Mouse (Mus musculus) CH12.LX (cell line): ENCODE data around the gene 4930453N24Rik. TPM values are rescaled to one million over a fixed set of nuclear protein-coding genes. Genes with fewer than 3 reads are reported as not detected.

ENCODE experiments used
- DNase-seq: peaks from one replicate; pipeline ENCODE4 v3.0.0-alpha.2; 2013; ENCODE audit errors: extremely low read depth
- H3K27ac ChIP-seq: 2 replicates; pipeline ENCODE4 v1.5.1; 2012; ENCODE audit warnings: low read depth, mild to moderate bottlenecking, control low read depth, moderate library complexity; ENCODE audit not compliant: insufficient read depth
- H3K27me3 ChIP-seq: replicated peaks from 2 replicates; pipeline ENCODE3; 2012; ENCODE audit warnings: inconsistent platforms
- H3K36me3 ChIP-seq, 2 experiments: replicated peaks in 1 of 2; 2 replicates each; pipeline versions ENCODE3 to v1.6.1; 2012; ENCODE audit warnings: inconsistent platforms in 1 of 2, low read length in 1 of 2, mild to moderate bottlenecking in 1 of 2, mixed read lengths in 1 of 2, moderate library complexity in 1 of 2; ENCODE audit not compliant: control insufficient read depth in 1 of 2, insufficient read depth in 1 of 2
- H3K4me1 ChIP-seq, 2 experiments: 2 replicates each; pipeline ENCODE4 v1.6.1; 2012; ENCODE audit warnings: inconsistent platforms in 1 of 2, moderate library complexity in 1 of 2; ENCODE audit not compliant: insufficient read depth in 2 of 2, control insufficient read depth in 1 of 2
- H3K4me2 ChIP-seq: 2 replicates; pipeline ENCODE4 v1.6.1; 2012; ENCODE audit warnings: low read depth, mild to moderate bottlenecking, control low read depth; ENCODE audit not compliant: poor library complexity, insufficient read depth, severe bottlenecking
- H3K4me3 ChIP-seq, 3 experiments: fragments of 150-350 bp in 1 of 3; sonication (generic) in 1 of 3; replicated peaks in 1 of 3; 2 replicates each; pipeline versions ENCODE3 to v1.5.1; 2011 to 2012; ENCODE audit warnings: low read depth in 2 of 3, low read length in 2 of 3, mild to moderate bottlenecking in 2 of 3, moderate library complexity in 2 of 3, control low read depth in 1 of 3, improper control_type of control experiment in 1 of 3, inconsistent platforms in 1 of 3, mixed read lengths in 1 of 3; ENCODE audit not compliant: poor library complexity in 1 of 3
- H3K79me2 ChIP-seq: replicated peaks from 2 replicates; pipeline ENCODE4 v1.6.1; 2012; ENCODE audit warnings: mild to moderate bottlenecking, moderate library complexity; ENCODE audit not compliant: control insufficient read depth, poor library complexity, insufficient read depth, severe bottlenecking; ENCODE audit errors: extremely low read depth
- H3K9ac ChIP-seq: 2 replicates; pipeline ENCODE4 v1.6.1; 2012; ENCODE audit warnings: low read depth, mild to moderate bottlenecking, control low read depth, moderate library complexity; ENCODE audit not compliant: insufficient read depth
- H3K9me3 ChIP-seq: replicated peaks from 2 replicates; pipeline ENCODE3; 2012; ENCODE audit warnings: low read length, inconsistent platforms, mixed read lengths
- BHLHE40 ChIP-seq: IDR thresholded peaks from 2 replicates; pipeline ENCODE4 v1.6.1; 2011; ENCODE audit warnings: mild to moderate bottlenecking, low read depth, low read length, improper control_type of control experiment
- CHD1 ChIP-seq: IDR thresholded peaks from 2 replicates; pipeline ENCODE4 v1.6.1; 2012; ENCODE audit warnings: low read depth, low read length, improper control_type of control experiment, inconsistent platforms
- CTCF ChIP-seq, 2 experiments: IDR thresholded peaks in 1 of 2; conservative IDR thresholded peaks in 1 of 2; 2 replicates each; pipeline ENCODE4 v1.5.1; 2011 to 2012; ENCODE audit warnings: low read depth in 2 of 2, low read length in 2 of 2, improper control_type of control experiment in 1 of 2, inconsistent platforms in 1 of 2, mild to moderate bottlenecking in 1 of 2, moderate library complexity in 1 of 2
- E2F4 ChIP-seq: IDR thresholded peaks from 2 replicates; pipeline ENCODE4 v1.6.1; 2011; ENCODE audit warnings: low read depth, low read length, improper control_type of control experiment; ENCODE audit not compliant: insufficient replicate concordance
- ELF1 ChIP-seq: IDR thresholded peaks from 2 replicates; pipeline ENCODE4 v1.6.1; 2014; ENCODE audit warnings: low read depth, mild to moderate bottlenecking, inconsistent platforms, low read length, improper control_type of control experiment
- EP300 ChIP-seq: IDR thresholded peaks from 2 replicates; pipeline ENCODE4 v1.6.1; 2011; ENCODE audit warnings: low read length, improper control_type of control experiment
- ETS1 ChIP-seq: conservative IDR thresholded peaks from 2 replicates; pipeline ENCODE4 v1.6.1; 2012; ENCODE audit warnings: low read depth, mild to moderate bottlenecking, inconsistent platforms, low read length, improper control_type of control experiment, moderate library complexity
- GABPA ChIP-seq: IDR thresholded peaks from 2 replicates; pipeline ENCODE4 v1.6.1; 2012; ENCODE audit warnings: low read depth, low read length, improper control_type of control experiment, inconsistent platforms; ENCODE audit not compliant: insufficient replicate concordance
- IRF4 ChIP-seq: IDR thresholded peaks from 2 replicates; pipeline ENCODE4 v1.6.1; 2014; ENCODE audit warnings: low read depth, mild to moderate bottlenecking, inconsistent platforms, low read length, improper control_type of control experiment
- JUN ChIP-seq: IDR thresholded peaks from 2 replicates; pipeline ENCODE4 v1.6.1; 2011; ENCODE audit warnings: low read depth, mild to moderate bottlenecking, low read length, improper control_type of control experiment, moderate library complexity; ENCODE audit not compliant: insufficient read depth
- JUND ChIP-seq: conservative IDR thresholded peaks from 2 replicates; pipeline ENCODE4 v1.6.1; 2011; ENCODE audit warnings: low read depth, low read length, improper control_type of control experiment
- KAT2A ChIP-seq: IDR thresholded peaks from 2 replicates; pipeline ENCODE4 v1.6.1; 2012; ENCODE audit warnings: low read length, improper control_type of control experiment, inconsistent platforms; ENCODE audit not compliant: insufficient replicate concordance
- MAFK ChIP-seq: IDR thresholded peaks from 2 replicates; pipeline ENCODE4 v1.6.1; 2011; ENCODE audit warnings: low read length, improper control_type of control experiment; ENCODE audit not compliant: insufficient replicate concordance
- MAX ChIP-seq: IDR thresholded peaks from 2 replicates; pipeline ENCODE4 v1.6.1; 2011; ENCODE audit warnings: low read length, improper control_type of control experiment
- MAZ ChIP-seq: IDR thresholded peaks from 2 replicates; pipeline ENCODE4 v1.6.1; 2012; ENCODE audit warnings: low read depth, mild to moderate bottlenecking, inconsistent platforms, low read length, improper control_type of control experiment, moderate library complexity
- MEF2A ChIP-seq: IDR thresholded peaks from 2 replicates; pipeline ENCODE4 v1.6.1; 2014; ENCODE audit warnings: low read depth, mild to moderate bottlenecking, inconsistent platforms, low read length, improper control_type of control experiment, borderline replicate concordance
- MYC ChIP-seq: IDR thresholded peaks from 2 replicates; pipeline ENCODE4 v1.6.1; 2011; ENCODE audit warnings: low read depth, mild to moderate bottlenecking, improper control_type of control experiment, low read length
- NELFE ChIP-seq: IDR thresholded peaks from 2 replicates; pipeline ENCODE4 v1.6.1; 2011; ENCODE audit warnings: low read depth, low read length, improper control_type of control experiment
- PAX5 ChIP-seq: IDR thresholded peaks from 2 replicates; pipeline ENCODE4 v1.6.1; 2012; ENCODE audit warnings: low read length, inconsistent platforms, mixed read lengths
- POLR2A ChIP-seq: IDR thresholded peaks from 2 replicates; pipeline ENCODE4 v1.6.1; 2011; ENCODE audit warnings: low read depth, mild to moderate bottlenecking, improper control_type of control experiment, low read length
- POLR2AphosphoS2 ChIP-seq: IDR thresholded peaks from 2 replicates; pipeline ENCODE4 v1.6.1; 2011; ENCODE audit warnings: low read depth, low read length, improper control_type of control experiment
- RAD21 ChIP-seq: IDR thresholded peaks from 2 replicates; pipeline ENCODE4 v1.6.1; 2011; ENCODE audit warnings: low read depth, mild to moderate bottlenecking, low read length, improper control_type of control experiment, moderate library complexity
- RCOR1 ChIP-seq: conservative IDR thresholded peaks from 2 replicates; pipeline ENCODE4 v1.6.1; 2012; ENCODE audit warnings: low read depth, mild to moderate bottlenecking, inconsistent platforms, low read length, improper control_type of control experiment
- SIN3A ChIP-seq: IDR thresholded peaks from 2 replicates; pipeline ENCODE4 v1.6.1; 2012; ENCODE audit warnings: low read length, improper control_type of control experiment, inconsistent platforms
- SMC3 ChIP-seq: IDR thresholded peaks from 2 replicates; pipeline ENCODE4 v1.6.1; 2011; ENCODE audit warnings: low read depth, low read length, improper control_type of control experiment
- TCF12 ChIP-seq: IDR thresholded peaks from 2 replicates; pipeline ENCODE4 v1.6.1; 2014; ENCODE audit warnings: low read depth, mild to moderate bottlenecking, inconsistent platforms, low read length, improper control_type of control experiment
- UBTF ChIP-seq: IDR thresholded peaks from 2 replicates; pipeline ENCODE4 v1.6.1; 2012; ENCODE audit warnings: low read depth, mild to moderate bottlenecking, inconsistent platforms, low read length, improper control_type of control experiment, moderate library complexity
- USF1 ChIP-seq: IDR thresholded peaks from 2 replicates; pipeline ENCODE4 v1.6.1; 2014; ENCODE audit warnings: low read depth, mild to moderate bottlenecking, inconsistent platforms, low read length, improper control_type of control experiment
- USF2 ChIP-seq: conservative IDR thresholded peaks from 2 replicates; pipeline ENCODE4 v1.6.1; 2011; ENCODE audit warnings: low read depth, low read length, improper control_type of control experiment
- ZC3H11A ChIP-seq: IDR thresholded peaks from 2 replicates; pipeline ENCODE4 v1.6.1; 2012; ENCODE audit warnings: low read depth, mild to moderate bottlenecking, inconsistent platforms, low read length, improper control_type of control experiment
- ZKSCAN1 ChIP-seq: IDR thresholded peaks from 2 replicates; pipeline ENCODE4 v1.6.1; 2012; ENCODE audit warnings: low read depth, inconsistent platforms, low read length, improper control_type of control experiment, borderline replicate concordance
- ZMIZ1 ChIP-seq: IDR thresholded peaks from 2 replicates; pipeline ENCODE4 v1.6.1; 2012; ENCODE audit warnings: low read depth, mild to moderate bottlenecking, inconsistent platforms, low read length, improper control_type of control experiment
- ZNF384 ChIP-seq: IDR thresholded peaks from 2 replicates; pipeline ENCODE4 v1.6.1; 2012; ENCODE audit warnings: low read depth, low read length, improper control_type of control experiment, inconsistent platforms
- dilution Hi-C: fragments of 300-500 bp; cut with MboI; formaldehyde crosslinking; loops from 2 replicates; pipeline ENCODE4 v1.14.3; 2020; ENCODE audit warnings: low sequenced_read_pairs; ENCODE audit not compliant: extremely low pct_unique_long_range_greater_than_20kb, extremely low pct_ligation_motif_present
- in situ Hi-C: fragments of 300-500 bp; cut with MboI; formaldehyde crosslinking; loops from 3 replicates; pipeline ENCODE4 v1.14.3; 2019; ENCODE audit warnings: low sequenced_read_pairs, low pct_ligation_motif_present, low pct_unique_long_range_greater_than_20kb, mixed read lengths
- polyA plus RNA-seq: library from polyadenylated mRNA; unstranded; fragments of >175 nt; gene quantifications from 2 replicates; pipeline ENCODE4 v1.2.1, GENCODE M21; 2012; ENCODE audit warnings: low read depth; ENCODE audit not compliant: insufficient read length
- total RNA-seq, 2 experiments: library from RNA; depleted of rRNA; stranded (reverse); fragments of 300-350 nt in 1 of 2; fragments of >200 nt in 1 of 2; gene quantifications; 2 replicates each; pipeline ENCODE4 v1.2.3; 2012 to 2014

4930453N24Rik gene
- total and polyA plus RNA-seq, 3 experiments: 26.6 to 62.0 (median 48.4) TPM

- H3K9me3 ChIP-seq: no peaks in the 10 kb centered on the region
- no peak overlapping the region for H3K4me3 ChIP-seq
- H3K27me3 ChIP-seq: no peaks in the 10 kb centered on the region
- no peak overlapping the region for H3K9ac ChIP-seq
- peaks cover 0 to 19% of the 10 kb centered on the region in 2 experiments; a peak in 2 of 4 replicates for H3K4me1 ChIP-seq
- dilution Hi-C loops (no loop called here), in situ Hi-C loops (no loop called here)
- DNase-seq: peak; percentile 75
- TF ChIP-seq CHD1: no peak
- TF ChIP-seq MYC: peak; percentile 66
- TF ChIP-seq ZNF384: peak; percentile 85
- no peak for TF ChIP-seq RCOR1
- no peak for TF ChIP-seq SIN3A
- TF ChIP-seq BHLHE40: peak; percentile 81
- no peak for TF ChIP-seq USF1
- TF ChIP-seq ETS1: no peak
- no peak for TF ChIP-seq POLR2A
- no peak for TF ChIP-seq MAZ
- no peak for TF ChIP-seq ELF1
- no peak for TF ChIP-seq ZKSCAN1
- TF ChIP-seq ZC3H11A: peak; percentile 55
- no peak for TF ChIP-seq MAFK
- TF ChIP-seq UBTF: no peak
- no peak for TF ChIP-seq PAX5
- no peak for TF ChIP-seq POLR2AphosphoS2
- no peak; the same call in 1 of the 2 replicates for TF ChIP-seq JUN
- peak; percentile 46; the same call in 1 of the 2 replicates for TF ChIP-seq IRF4
- TF ChIP-seq TCF12: no peak
- TF ChIP-seq MAX: peak; percentile 68
- peak; percentile 19; the same call in 1 of the 2 replicates for TF ChIP-seq NELFE
- no peak for TF ChIP-seq USF2
- no peak for TF ChIP-seq EP300
- no peak for TF ChIP-seq MEF2A
- TF ChIP-seq ZMIZ1: no peak
- TF ChIP-seq KAT2A: no peak
- TF ChIP-seq GABPA: no peak
- TF ChIP-seq RAD21: no peak; the same call in none of the 2 replicates
- no peak for TF ChIP-seq E2F4
- TF ChIP-seq JUND: no peak
- TF ChIP-seq SMC3: peak; percentile 85
- peak; percentile 96 to 99 for TF ChIP-seq CTCF (conservative IDR thresholded peaks at IDR 0.05 in 1 of 2, IDR thresholded peaks at IDR 0.05 in 1 of 2; ENCODE audit: low read depth in 2 of 2, low read length in 2 of 2)
- no peaks in the 10 kb centered on the region for H3K79me2 ChIP-seq
- no peaks in the 10 kb centered on the region for H3K36me3 ChIP-seq
- H3K27ac ChIP-seq: no peak overlapping the region
- H3K4me2 ChIP-seq: no peak overlapping the region
Measured at GRCm38 (mm10) chr16:64748237-64748636, 22.7 kb downstream of the 4930453N24Rik start.
